Mouse (Mus musculus): ENCODE measurements around the gene Dscaml1.

GRCm38 (mm10) chr9:45555036-45555826 is 128.8 kb downstream of the Dscaml1 start:
- TF ChIP-seq CTCF (conservative IDR thresholded peaks at IDR 0.05; ENCODE audit: insufficient read depth, insufficient read length, low read depth, low read length): no peak
- no peak for TF ChIP-seq POLR2A (IDR thresholded peaks at IDR 0.05; ENCODE audit: low read depth, low read length)

Measured in kidney, adult 2 months (tissue).